Mouse (Mus musculus): Measurements from ENCODE around the gene Gfpt2. TPM values are rescaled to one million over a fixed set of nuclear protein-coding genes. Genes with fewer than 3 reads are reported as not detected.

Gene Gfpt2
- polyA plus RNA-seq, 1 experiment: 0.48 TPM

GRCm38 (mm10) chr11:49811099-49811541, 17.1 kb downstream of the Gfpt2 start:
- no peaks in the 10 kb centered on the region for H3K36me3 ChIP-seq (ENCODE audit: control insufficient read depth, insufficient read depth, low read length)
- TF ChIP-seq POLR2A (IDR thresholded peaks at IDR 0.05; ENCODE audit: low read depth, low read length) (no peak), CTCF (IDR thresholded peaks at IDR 0.05; ENCODE audit: extremely low read depth, insufficient read length, insufficient replicate concordance, low read depth, low read length) (no peak)
- H3K27ac ChIP-seq (ENCODE audit: insufficient read depth, low read depth, low read length): no peak overlapping the region
- H3K4me1 ChIP-seq (ENCODE audit: control insufficient read depth, insufficient read depth, insufficient read length, low read length): no peaks in the 10 kb centered on the region
- no peak overlapping the region for H3K4me3 ChIP-seq (ENCODE audit: low read depth, low read length)
- H3K27me3 ChIP-seq (ENCODE audit: control insufficient read depth, insufficient read depth, low read length): no peaks in the 10 kb centered on the region
- 72% methylated on average over 8 of the region's 8 CpGs for WGBS

- Histone ChIP-seq H3K27me3 (ENCODE audit: control insufficient read depth, insufficient read depth, low read length) (no peaks in the 10 kb centered on the region), H3K4me3 (ENCODE audit: low read depth, low read length) (no peak overlapping the region), H3K4me1 (ENCODE audit: control insufficient read depth, insufficient read depth, insufficient read length, low read length) (no peaks in the 10 kb centered on the region), H3K27ac (ENCODE audit: insufficient read depth, low read depth, low read length) (no peak overlapping the region), H3K36me3 (ENCODE audit: control insufficient read depth, insufficient read depth, low read length) (no peaks in the 10 kb centered on the region)
- WGBS: 72% methylated on average over 8 of the region's 8 CpGs
- no peak for TF ChIP-seq CTCF (IDR thresholded peaks at IDR 0.05; ENCODE audit: extremely low read depth, insufficient read length, insufficient replicate concordance, low read depth, low read length)
Observed at GRCm38 (mm10) chr11:49811879-49812278, 17.9 kb downstream of the Gfpt2 start.

GRCm38 (mm10) chr11:49818869-49819566, 25.0 kb downstream of the Gfpt2 start:
- H3K36me3 ChIP-seq (ENCODE audit: control insufficient read depth, insufficient read depth, low read length): no peaks in the 10 kb centered on the region
- TF ChIP-seq CTCF (IDR thresholded peaks at IDR 0.05; ENCODE audit: extremely low read depth, insufficient read length, insufficient replicate concordance, low read depth, low read length): no peak
- TF ChIP-seq POLR2A (IDR thresholded peaks at IDR 0.05; ENCODE audit: low read depth, low read length): no peak
- H3K4me3 ChIP-seq (ENCODE audit: low read depth, low read length): no peak overlapping the region
- H3K4me1 ChIP-seq (ENCODE audit: control insufficient read depth, insufficient read depth, insufficient read length, low read length): peaks cover 3% of the 10 kb centered on the region; the same call in 1 of the 2 replicates
- no peaks in the 10 kb centered on the region for H3K27me3 ChIP-seq (ENCODE audit: control insufficient read depth, insufficient read depth, low read length)
- WGBS: 86% methylated on average over 15 of the region's 15 CpGs
- no peak overlapping the region for H3K27ac ChIP-seq (ENCODE audit: insufficient read depth, low read depth, low read length)

GRCm38 (mm10) chr11:49819676-49820075, 25.7 kb downstream of the Gfpt2 start:
- H3K4me3 ChIP-seq (ENCODE audit: low read depth, low read length): no peak overlapping the region
- H3K27me3 ChIP-seq (ENCODE audit: control insufficient read depth, insufficient read depth, low read length): no peaks in the 10 kb centered on the region
- TF ChIP-seq CTCF (IDR thresholded peaks at IDR 0.05; ENCODE audit: extremely low read depth, insufficient read length, insufficient replicate concordance, low read depth, low read length) (no peak), POLR2A (IDR thresholded peaks at IDR 0.05; ENCODE audit: low read depth, low read length) (no peak)
- H3K4me1 ChIP-seq (ENCODE audit: control insufficient read depth, insufficient read depth, insufficient read length, low read length): peaks cover 3% of the 10 kb centered on the region; the same call in 1 of the 2 replicates
- no peaks in the 10 kb centered on the region for H3K36me3 ChIP-seq (ENCODE audit: control insufficient read depth, insufficient read depth, low read length)
- 87% methylated on average over 7 of the region's 7 CpGs for WGBS
- H3K27ac ChIP-seq (ENCODE audit: insufficient read depth, low read depth, low read length): no peak overlapping the region

- no peak overlapping the region for H3K4me3 ChIP-seq (ENCODE audit: low read depth, low read length)
- H3K27me3 ChIP-seq (ENCODE audit: control insufficient read depth, insufficient read depth, low read length): no peaks in the 10 kb centered on the region
- H3K4me1 ChIP-seq (ENCODE audit: control insufficient read depth, insufficient read depth, insufficient read length, low read length): peaks cover 3% of the 10 kb centered on the region; the same call in 1 of the 2 replicates
- TF ChIP-seq POLR2A (IDR thresholded peaks at IDR 0.05; ENCODE audit: low read depth, low read length) (no peak), CTCF (IDR thresholded peaks at IDR 0.05; ENCODE audit: extremely low read depth, insufficient read length, insufficient replicate concordance, low read depth, low read length) (no peak)
- 32% methylated on average over 2 of the region's 2 CpGs for WGBS
- H3K27ac ChIP-seq (ENCODE audit: insufficient read depth, low read depth, low read length): no peak overlapping the region
- no peaks in the 10 kb centered on the region for H3K36me3 ChIP-seq (ENCODE audit: control insufficient read depth, insufficient read depth, low read length)
Observed at GRCm38 (mm10) chr11:49820928-49821327, 26.9 kb downstream of the Gfpt2 start.

- TF ChIP-seq POLR2A (IDR thresholded peaks at IDR 0.05; ENCODE audit: low read depth, low read length) (no peak), CTCF (IDR thresholded peaks at IDR 0.05; ENCODE audit: extremely low read depth, insufficient read length, insufficient replicate concordance, low read depth, low read length) (no peak)
- 38% methylated on average over 2 of the region's 2 CpGs for WGBS
- Histone ChIP-seq H3K27me3 (ENCODE audit: control insufficient read depth, insufficient read depth, low read length) (no peaks in the 10 kb centered on the region), H3K27ac (ENCODE audit: insufficient read depth, low read depth, low read length) (no peak overlapping the region), H3K4me1 (ENCODE audit: control insufficient read depth, insufficient read depth, insufficient read length, low read length) (peaks cover 3% of the 10 kb centered on the region; the same call in 1 of the 2 replicates), H3K36me3 (ENCODE audit: control insufficient read depth, insufficient read depth, low read length) (no peaks in the 10 kb centered on the region), H3K4me3 (ENCODE audit: low read depth, low read length) (no peak overlapping the region)
Observed at GRCm38 (mm10) chr11:49821546-49821945, 27.6 kb downstream of the Gfpt2 start.

GRCm38 (mm10) chr11:49822337-49822736, 28.4 kb downstream of the Gfpt2 start:
- H3K27me3 ChIP-seq (ENCODE audit: control insufficient read depth, insufficient read depth, low read length): no peaks in the 10 kb centered on the region
- no peak overlapping the region for H3K4me3 ChIP-seq (ENCODE audit: low read depth, low read length)
- WGBS: 60% methylated on average over 2 of the region's 2 CpGs
- no peak overlapping the region for H3K27ac ChIP-seq (ENCODE audit: insufficient read depth, low read depth, low read length)
- H3K36me3 ChIP-seq (ENCODE audit: control insufficient read depth, insufficient read depth, low read length): no peaks in the 10 kb centered on the region
- TF ChIP-seq CTCF (IDR thresholded peaks at IDR 0.05; ENCODE audit: extremely low read depth, insufficient read length, insufficient replicate concordance, low read depth, low read length): no peak
- TF ChIP-seq POLR2A (IDR thresholded peaks at IDR 0.05; ENCODE audit: low read depth, low read length): no peak
- peaks cover 3% of the 10 kb centered on the region; the same call in 1 of the 2 replicates for H3K4me1 ChIP-seq (ENCODE audit: control insufficient read depth, insufficient read depth, insufficient read length, low read length)

Data from small intestine, adult 2 months (tissue).